Mouse (Mus musculus) intestine, embryonic 15.5 days (tissue): ENCODE measurements around the gene Carmil1. TPM values are rescaled to one million over a fixed set of nuclear protein-coding genes. Genes with fewer than 3 reads are reported as not detected.
A peak's percentile ranks its signal among the peaks of the same experiment; 100 is the strongest.

ENCODE experiments used
- ATAC-seq: fragments of 200-750 bp; cut with Nextera tagmentation; 2 replicates; pipeline ENCODE4 v1.8.0; 2017; ENCODE audit warnings: moderate TSS enrichment, moderate library complexity
- H3K27ac ChIP-seq: fragments of 300-500 bp; sonication (generic); 2 replicates; pipeline ENCODE4 v1.5.1; 2015; ENCODE audit warnings: mild to moderate bottlenecking, inconsistent platforms
- H3K27me3 ChIP-seq: fragments of 300-500 bp; sonication (generic); replicated peaks from 2 replicates; pipeline ENCODE4 v1.6.1; 2015; ENCODE audit warnings: inconsistent platforms
- H3K36me3 ChIP-seq: fragments of 300-500 bp; sonication (generic); 2 replicates; pipeline ENCODE4 v1.6.1; 2015; ENCODE audit warnings: inconsistent platforms
- H3K4me1 ChIP-seq: fragments of 300-500 bp; sonication (generic); replicated peaks from 2 replicates; pipeline ENCODE4 v1.6.1; 2015; ENCODE audit warnings: inconsistent platforms
- H3K4me2 ChIP-seq: fragments of 300-500 bp; sonication (generic); replicated peaks from 2 replicates; pipeline ENCODE4 v1.6.1; 2015; ENCODE audit warnings: mild to moderate bottlenecking, inconsistent platforms
- H3K4me3 ChIP-seq: fragments of 300-500 bp; sonication (generic); replicated peaks from 2 replicates; pipeline ENCODE4 v1.5.1; 2015; ENCODE audit warnings: inconsistent platforms
- H3K9ac ChIP-seq: fragments of 300-500 bp; sonication (generic); 2 replicates; pipeline ENCODE4 v1.6.1; 2015; ENCODE audit warnings: inconsistent platforms
- H3K9me3 ChIP-seq: fragments of 300-500 bp; sonication (generic); 2 replicates; pipeline ENCODE4 v1.6.1; 2016; ENCODE audit warnings: inconsistent platforms
- WGBS: fragments of 180-500 bp; shearing (Covaris S2); methylation state at CpG from one replicate; pipeline ENCODE4 v1.1.7; 2015; 5-methylcytosine and 5-hydroxymethylcytosine counted together
- polyA plus RNA-seq: library from polyadenylated mRNA; unstranded; fragments of >200 nt; fragmentation: Nextera tagmentation; extraction: Ambion mirVana; gene quantifications from 2 replicates; pipeline ENCODE4 v1.2.1, GENCODE M21; 2015

The Carmil1 gene
- polyA plus RNA-seq, 1 experiment from 2014 or later = 40.3 TPM

- H3K4me3 ChIP-seq = no peak overlapping the region
- peaks cover 4% of the 10 kb centered on the region for H3K36me3 ChIP-seq
- H3K9me3 ChIP-seq = no peaks in the 10 kb centered on the region
- no peak overlapping the region for H3K4me2 ChIP-seq
- ATAC-seq = no peak
- no peaks in the 10 kb centered on the region for H3K4me1 ChIP-seq
- no peak overlapping the region for H3K27ac ChIP-seq
- no peak overlapping the region for H3K9ac ChIP-seq
- H3K27me3 ChIP-seq = no peaks in the 10 kb centered on the region
- WGBS = 83% methylated on average over 3 of the region's 3 CpGs
Observed at GRCm38 (mm10) chr13:24037502-24037901, 243.1 kb downstream of the Carmil1 start.

GRCm38 (mm10) chr13:24036150-24036549 lies 244.4 kb downstream of the Carmil1 start:
- Histone ChIP-seq H3K36me3 (peaks cover 4% of the 10 kb centered on the region), H3K27me3 (no peaks in the 10 kb centered on the region), H3K9me3 (no peaks in the 10 kb centered on the region), H3K4me1 (no peaks in the 10 kb centered on the region), H3K4me3 (no peak overlapping the region), H3K4me2 (no peak overlapping the region), H3K27ac (no peak overlapping the region), H3K9ac (no peak overlapping the region)
- 82% methylated on average over 18 of the region's 18 CpGs for WGBS
- ATAC-seq = no peak

GRCm38 (mm10) chr13:24027191-24028170 lies 253.1 kb downstream of the Carmil1 start:
- no peaks in the 10 kb centered on the region for H3K4me1 ChIP-seq
- no peak overlapping the region for H3K4me3 ChIP-seq
- no peak overlapping the region for H3K9ac ChIP-seq
- no peak overlapping the region for H3K27ac ChIP-seq
- H3K36me3 ChIP-seq = no peaks in the 10 kb centered on the region
- H3K9me3 ChIP-seq = no peaks in the 10 kb centered on the region
- ATAC-seq = no peak
- H3K4me2 ChIP-seq = no peak overlapping the region
- H3K27me3 ChIP-seq = no peaks in the 10 kb centered on the region
- WGBS = 62% methylated on average over 5 of the region's 5 CpGs

GRCm38 (mm10) chr13:24018515-24018914 lies 262.1 kb downstream of the Carmil1 start:
- no peaks in the 10 kb centered on the region for H3K36me3 ChIP-seq
- no peaks in the 10 kb centered on the region for H3K9me3 ChIP-seq
- H3K4me3 ChIP-seq = no peak overlapping the region
- no peaks in the 10 kb centered on the region for H3K27me3 ChIP-seq
- H3K9ac ChIP-seq = no peak overlapping the region
- no peak overlapping the region for H3K4me2 ChIP-seq
- WGBS = 89% methylated on average over 4 of the region's 4 CpGs
- no peak overlapping the region for H3K27ac ChIP-seq
- no peaks in the 10 kb centered on the region for H3K4me1 ChIP-seq
- no peak for ATAC-seq

- H3K4me2 ChIP-seq = no peak overlapping the region
- H3K27ac ChIP-seq = no peak overlapping the region
- H3K36me3 ChIP-seq = no peaks in the 10 kb centered on the region
- H3K9ac ChIP-seq = no peak overlapping the region
- ATAC-seq = no peak
- no peaks in the 10 kb centered on the region for H3K4me1 ChIP-seq
- H3K4me3 ChIP-seq = no peak overlapping the region
- H3K9me3 ChIP-seq = no peaks in the 10 kb centered on the region
- no peaks in the 10 kb centered on the region for H3K27me3 ChIP-seq
- WGBS = 91% methylated on average over 2 of the region's 2 CpGs
Observed at GRCm38 (mm10) chr13:24005528-24005927, 275.1 kb downstream of the Carmil1 start.

GRCm38 (mm10) chr13:24001797-24002196 lies 278.8 kb downstream of the Carmil1 start:
- Histone ChIP-seq H3K27me3 (no peaks in the 10 kb centered on the region), H3K36me3 (no peaks in the 10 kb centered on the region), H3K27ac (no peak overlapping the region), H3K4me2 (no peak overlapping the region), H3K9ac (no peak overlapping the region), H3K4me3 (no peak overlapping the region), H3K4me1 (no peaks in the 10 kb centered on the region), H3K9me3 (no peaks in the 10 kb centered on the region)
- ATAC-seq = no peak
- whole genome bisulfite sequencing = 52% methylated on average over 2 of the region's 2 CpGs

GRCm38 (mm10) chr13:24001081-24001480 lies 279.5 kb downstream of the Carmil1 start:
- no peak overlapping the region for H3K4me2 ChIP-seq
- WGBS = 74% methylated on average over 2 of the region's 2 CpGs
- no peak overlapping the region for H3K9ac ChIP-seq

GRCm38 (mm10) chr13:23998826-23999225 lies 281.8 kb downstream of the Carmil1 start:
- Histone ChIP-seq H3K27ac (no peak overlapping the region), H3K4me3 (no peak overlapping the region), H3K9ac (no peak overlapping the region), H3K9me3 (no peaks in the 10 kb centered on the region), H3K4me1 (0 out of 2 replicates have a peak, but pooled peaks cover 3% of the 10 kb centered on the region), H3K27me3 (no peaks in the 10 kb centered on the region), H3K36me3 (no peaks in the 10 kb centered on the region), H3K4me2 (no peak overlapping the region)
- no peak for ATAC-seq
- WGBS = 76% methylated on average over 2 of the region's 2 CpGs

More at GRCm38 (mm10) chr13:24001081-24001480, 279.5 kb downstream of the Carmil1 start:
- no peaks in the 10 kb centered on the region for H3K9me3 ChIP-seq
- H3K36me3 ChIP-seq = no peaks in the 10 kb centered on the region
- no peaks in the 10 kb centered on the region for H3K27me3 ChIP-seq
- no peak overlapping the region for H3K27ac ChIP-seq
- no peaks in the 10 kb centered on the region for H3K4me1 ChIP-seq
- ATAC-seq = no peak
- H3K4me3 ChIP-seq = no peak overlapping the region

GRCm38 (mm10) chr13:23994756-23995155 lies 285.8 kb downstream of the Carmil1 start:
- H3K4me2 ChIP-seq = no peak overlapping the region
- H3K9me3 ChIP-seq = no peaks in the 10 kb centered on the region
- 74% methylated on average over 3 of the region's 3 CpGs for WGBS
- 0 out of 2 replicates have a peak, but pooled peaks cover 5% of the 10 kb centered on the region for H3K4me1 ChIP-seq
- no peaks in the 10 kb centered on the region for H3K36me3 ChIP-seq
- H3K4me3 ChIP-seq = no peak overlapping the region
- H3K27ac ChIP-seq = no peak overlapping the region
- ATAC-seq = no peak
- no peak overlapping the region for H3K9ac ChIP-seq
- peaks cover 11% of the 10 kb centered on the region for H3K27me3 ChIP-seq

- Histone ChIP-seq H3K4me1 (0 out of 2 replicates have a peak, but pooled peaks cover 5% of the 10 kb centered on the region), H3K27ac (no peak overlapping the region), H3K9ac (no peak overlapping the region), H3K4me3 (no peak overlapping the region), H3K4me2 (peak overlapping the region; percentile 7; the same call in 1 of the 2 replicates), H3K9me3 (no peaks in the 10 kb centered on the region), H3K27me3 (peaks cover 11% of the 10 kb centered on the region), H3K36me3 (no peaks in the 10 kb centered on the region)
- 12% methylated on average over 9 of the region's 9 CpGs for WGBS
- peak; percentile 61; the same call in 1 of the 2 replicates for ATAC-seq
Observed at GRCm38 (mm10) chr13:23994024-23994423, 286.6 kb downstream of the Carmil1 start.

GRCm38 (mm10) chr13:23990928-23991327 lies 289.7 kb downstream of the Carmil1 start, which contains the start of gene Scgn:
Gene Scgn, minus strand, starts transcription at chr13:23991214.
- ATAC-seq = peak; percentile 15; the same call in 1 of the 2 replicates
- Histone ChIP-seq H3K4me1 (0 out of 2 replicates have a peak, but pooled peaks cover 5% of the 10 kb centered on the region), H3K9me3 (no peaks in the 10 kb centered on the region), H3K9ac (no peak within 1 kb of the TSS), H3K4me3 (no peak within 1 kb of the TSS), H3K4me2 (no peak within 1 kb of the TSS), H3K36me3 (no peaks in the 10 kb centered on the region), H3K27ac (no peak within 1 kb of the TSS), H3K27me3 (peaks cover 11% of the 10 kb centered on the region)
- under 1% methylated on average over 20 of the region's 20 CpGs for WGBS

GRCm38 (mm10) chr13:23990451-23990850 lies 290.1 kb downstream of the Carmil1 start:
- 39% methylated on average over 5 of the region's 5 CpGs for WGBS
- no peak overlapping the region for H3K4me3 ChIP-seq
- no peaks in the 10 kb centered on the region for H3K36me3 ChIP-seq
- no peak overlapping the region for H3K4me2 ChIP-seq
- H3K9me3 ChIP-seq = no peaks in the 10 kb centered on the region
- 0 out of 2 replicates have a peak, but pooled peaks cover 5% of the 10 kb centered on the region for H3K4me1 ChIP-seq
- no peak overlapping the region for H3K9ac ChIP-seq
- no peak for ATAC-seq
- H3K27me3 ChIP-seq = peaks cover 11% of the 10 kb centered on the region
- no peak overlapping the region for H3K27ac ChIP-seq
